Mouse (Mus musculus) CH12.LX (cell line): Measurements from ENCODE around the gene Ugt1a10. TPM values are rescaled to one million over a fixed set of nuclear protein-coding genes. Genes with fewer than 3 reads are reported as not detected.

Experiments
- DNase-seq: peaks from one replicate; pipeline ENCODE4 v3.0.0-alpha.2; 2013; ENCODE audit errors: extremely low read depth
- H3K27ac ChIP-seq: 2 replicates; pipeline ENCODE4 v1.5.1; 2012; ENCODE audit warnings: low read depth, mild to moderate bottlenecking, control low read depth, moderate library complexity; ENCODE audit not compliant: insufficient read depth
- H3K27me3 ChIP-seq: replicated peaks from 2 replicates; pipeline ENCODE3; 2012; ENCODE audit warnings: inconsistent platforms
- H3K36me3 ChIP-seq, 2 experiments: replicated peaks in 1 of 2; 2 replicates each; pipeline versions ENCODE3 to v1.6.1; 2012; ENCODE audit warnings: inconsistent platforms in 1 of 2, low read length in 1 of 2, mild to moderate bottlenecking in 1 of 2, mixed read lengths in 1 of 2, moderate library complexity in 1 of 2; ENCODE audit not compliant: control insufficient read depth in 1 of 2, insufficient read depth in 1 of 2
- H3K4me1 ChIP-seq, 2 experiments: 2 replicates each; pipeline ENCODE4 v1.6.1; 2012; ENCODE audit warnings: inconsistent platforms in 1 of 2, moderate library complexity in 1 of 2; ENCODE audit not compliant: insufficient read depth in 2 of 2, control insufficient read depth in 1 of 2
- H3K4me2 ChIP-seq: 2 replicates; pipeline ENCODE4 v1.6.1; 2012; ENCODE audit warnings: low read depth, mild to moderate bottlenecking, control low read depth; ENCODE audit not compliant: poor library complexity, insufficient read depth, severe bottlenecking
- H3K4me3 ChIP-seq, 3 experiments: fragments of 150-350 bp in 1 of 3; sonication (generic) in 1 of 3; replicated peaks in 1 of 3; 2 replicates each; pipeline versions ENCODE3 to v1.5.1; 2011 to 2012; ENCODE audit warnings: low read depth in 2 of 3, low read length in 2 of 3, mild to moderate bottlenecking in 2 of 3, moderate library complexity in 2 of 3, control low read depth in 1 of 3, improper control_type of control experiment in 1 of 3, inconsistent platforms in 1 of 3, mixed read lengths in 1 of 3; ENCODE audit not compliant: poor library complexity in 1 of 3
- H3K79me2 ChIP-seq: replicated peaks from 2 replicates; pipeline ENCODE4 v1.6.1; 2012; ENCODE audit warnings: mild to moderate bottlenecking, moderate library complexity; ENCODE audit not compliant: control insufficient read depth, poor library complexity, insufficient read depth, severe bottlenecking; ENCODE audit errors: extremely low read depth
- H3K9ac ChIP-seq: 2 replicates; pipeline ENCODE4 v1.6.1; 2012; ENCODE audit warnings: low read depth, mild to moderate bottlenecking, control low read depth, moderate library complexity; ENCODE audit not compliant: insufficient read depth
- H3K9me3 ChIP-seq: replicated peaks from 2 replicates; pipeline ENCODE3; 2012; ENCODE audit warnings: low read length, inconsistent platforms, mixed read lengths
- BHLHE40 ChIP-seq: IDR thresholded peaks from 2 replicates; pipeline ENCODE4 v1.6.1; 2011; ENCODE audit warnings: mild to moderate bottlenecking, low read depth, low read length, improper control_type of control experiment
- CHD1 ChIP-seq: IDR thresholded peaks from 2 replicates; pipeline ENCODE4 v1.6.1; 2012; ENCODE audit warnings: low read depth, low read length, improper control_type of control experiment, inconsistent platforms
- CTCF ChIP-seq, 2 experiments: IDR thresholded peaks in 1 of 2; conservative IDR thresholded peaks in 1 of 2; 2 replicates each; pipeline ENCODE4 v1.5.1; 2011 to 2012; ENCODE audit warnings: low read depth in 2 of 2, low read length in 2 of 2, improper control_type of control experiment in 1 of 2, inconsistent platforms in 1 of 2, mild to moderate bottlenecking in 1 of 2, moderate library complexity in 1 of 2
- E2F4 ChIP-seq: IDR thresholded peaks from 2 replicates; pipeline ENCODE4 v1.6.1; 2011; ENCODE audit warnings: low read depth, low read length, improper control_type of control experiment; ENCODE audit not compliant: insufficient replicate concordance
- ETS1 ChIP-seq: conservative IDR thresholded peaks from 2 replicates; pipeline ENCODE4 v1.6.1; 2012; ENCODE audit warnings: low read depth, mild to moderate bottlenecking, inconsistent platforms, low read length, improper control_type of control experiment, moderate library complexity
- GABPA ChIP-seq: IDR thresholded peaks from 2 replicates; pipeline ENCODE4 v1.6.1; 2012; ENCODE audit warnings: low read depth, low read length, improper control_type of control experiment, inconsistent platforms; ENCODE audit not compliant: insufficient replicate concordance
- HCFC1 ChIP-seq: IDR thresholded peaks from 2 replicates; pipeline ENCODE4 v1.6.1; 2012; ENCODE audit warnings: low read depth, mild to moderate bottlenecking, inconsistent platforms, low read length, improper control_type of control experiment
- JUN ChIP-seq: IDR thresholded peaks from 2 replicates; pipeline ENCODE4 v1.6.1; 2011; ENCODE audit warnings: low read depth, mild to moderate bottlenecking, low read length, improper control_type of control experiment, moderate library complexity; ENCODE audit not compliant: insufficient read depth
- JUND ChIP-seq: conservative IDR thresholded peaks from 2 replicates; pipeline ENCODE4 v1.6.1; 2011; ENCODE audit warnings: low read depth, low read length, improper control_type of control experiment
- MAFK ChIP-seq: IDR thresholded peaks from 2 replicates; pipeline ENCODE4 v1.6.1; 2011; ENCODE audit warnings: low read length, improper control_type of control experiment; ENCODE audit not compliant: insufficient replicate concordance
- MAX ChIP-seq: IDR thresholded peaks from 2 replicates; pipeline ENCODE4 v1.6.1; 2011; ENCODE audit warnings: low read length, improper control_type of control experiment
- MAZ ChIP-seq: IDR thresholded peaks from 2 replicates; pipeline ENCODE4 v1.6.1; 2012; ENCODE audit warnings: low read depth, mild to moderate bottlenecking, inconsistent platforms, low read length, improper control_type of control experiment, moderate library complexity
- MEF2A ChIP-seq: IDR thresholded peaks from 2 replicates; pipeline ENCODE4 v1.6.1; 2014; ENCODE audit warnings: low read depth, mild to moderate bottlenecking, inconsistent platforms, low read length, improper control_type of control experiment, borderline replicate concordance
- PAX5 ChIP-seq: IDR thresholded peaks from 2 replicates; pipeline ENCODE4 v1.6.1; 2012; ENCODE audit warnings: low read length, inconsistent platforms, mixed read lengths
- POLR2A ChIP-seq: IDR thresholded peaks from 2 replicates; pipeline ENCODE4 v1.6.1; 2011; ENCODE audit warnings: low read depth, mild to moderate bottlenecking, improper control_type of control experiment, low read length
- SMC3 ChIP-seq: IDR thresholded peaks from 2 replicates; pipeline ENCODE4 v1.6.1; 2011; ENCODE audit warnings: low read depth, low read length, improper control_type of control experiment
- TBP ChIP-seq: conservative IDR thresholded peaks from 2 replicates; pipeline ENCODE4 v1.6.1; 2011; ENCODE audit warnings: low read depth, low read length, improper control_type of control experiment
- ZMIZ1 ChIP-seq: IDR thresholded peaks from 2 replicates; pipeline ENCODE4 v1.6.1; 2012; ENCODE audit warnings: low read depth, mild to moderate bottlenecking, inconsistent platforms, low read length, improper control_type of control experiment
- dilution Hi-C: fragments of 300-500 bp; cut with MboI; formaldehyde crosslinking; loops from 2 replicates; pipeline ENCODE4 v1.14.3; 2020; ENCODE audit warnings: low sequenced_read_pairs; ENCODE audit not compliant: extremely low pct_unique_long_range_greater_than_20kb, extremely low pct_ligation_motif_present
- in situ Hi-C: fragments of 300-500 bp; cut with MboI; formaldehyde crosslinking; loops from 3 replicates; pipeline ENCODE4 v1.14.3; 2019; ENCODE audit warnings: low sequenced_read_pairs, low pct_ligation_motif_present, low pct_unique_long_range_greater_than_20kb, mixed read lengths
- polyA plus RNA-seq: library from polyadenylated mRNA; unstranded; fragments of >175 nt; gene quantifications from 2 replicates; pipeline ENCODE4 v1.2.1, GENCODE M21; 2012; ENCODE audit warnings: low read depth; ENCODE audit not compliant: insufficient read length
- total RNA-seq, 2 experiments: library from RNA; depleted of rRNA; stranded (reverse); fragments of 300-350 nt in 1 of 2; fragments of >200 nt in 1 of 2; gene quantifications; 2 replicates each; pipeline ENCODE4 v1.2.3; 2012 to 2014

Ugt1a10 gene
- total and polyA plus RNA-seq, 3 experiments, result not detected

- no peaks in the 10 kb centered on the region for H3K36me3 ChIP-seq
- H3K4me1 ChIP-seq, result no peaks in the 10 kb centered on the region
- DNase-seq, result no peak
- no peak overlapping the region for H3K27ac ChIP-seq
- H3K9ac ChIP-seq, result no peak overlapping the region
- H3K27me3 ChIP-seq, result peaks cover 12% of the 10 kb centered on the region
- no peak overlapping the region for H3K4me2 ChIP-seq
- dilution Hi-C loops (no loop called here), in situ Hi-C loops (no loop called here)
- H3K4me3 ChIP-seq, result no peak overlapping the region
- peaks cover 75% of the 10 kb centered on the region for H3K9me3 ChIP-seq
- H3K79me2 ChIP-seq, result no peaks in the 10 kb centered on the region
- TF ChIP-seq ETS1 (no peak), PAX5 (no peak), BHLHE40 (no peak), MAX (no peak), GABPA (no peak), MAZ (no peak)
Observed at GRCm38 (mm10) chr1:88249596-88249995, 194.4 kb downstream of the Ugt1a10 start.

GRCm38 (mm10) chr1:88250023-88250422 lies 194.8 kb downstream of the Ugt1a10 start:
- no peaks in the 10 kb centered on the region for H3K36me3 ChIP-seq
- peaks cover 75% of the 10 kb centered on the region for H3K9me3 ChIP-seq
- H3K79me2 ChIP-seq, result no peaks in the 10 kb centered on the region
- in situ Hi-C loops, result no loop called here
- dilution Hi-C loops, result no loop called here
- no peak for TF ChIP-seq MEF2A
- no peak for TF ChIP-seq CTCF (conservative IDR thresholded peaks at IDR 0.05 in 1 of 2, IDR thresholded peaks at IDR 0.05 in 1 of 2; ENCODE audit: low read depth in 2 of 2, low read length in 2 of 2)
- no peak for TF ChIP-seq JUND
- no peak overlapping the region for H3K9ac ChIP-seq
- no peak overlapping the region for H3K4me3 ChIP-seq
- no peak overlapping the region for H3K27ac ChIP-seq
- H3K27me3 ChIP-seq, result peaks cover 15% of the 10 kb centered on the region
- H3K4me2 ChIP-seq, result no peak overlapping the region
- DNase-seq, result no peak
- no peaks in the 10 kb centered on the region for H3K4me1 ChIP-seq

GRCm38 (mm10) chr1:88253106-88253505 lies 197.9 kb downstream of the Ugt1a10 start:
- peaks cover 78% of the 10 kb centered on the region for H3K9me3 ChIP-seq

More at GRCm38 (mm10) chr1:88253106-88253505, 197.9 kb downstream of the Ugt1a10 start:
- in situ Hi-C loops, result no loop called here
- TF ChIP-seq TBP, result no peak
- TF ChIP-seq CHD1, result no peak
- TF ChIP-seq POLR2A, result no peak
- TF ChIP-seq E2F4, result no peak
- no peak for TF ChIP-seq MAFK
- no peak for TF ChIP-seq JUN
- TF ChIP-seq HCFC1, result no peak
- TF ChIP-seq ZMIZ1, result no peak
- TF ChIP-seq SMC3, result no peak
- Histone ChIP-seq H3K9ac (no peak overlapping the region), H3K79me2 (no peaks in the 10 kb centered on the region), H3K4me2 (no peak overlapping the region), H3K27me3 (peaks cover 13% of the 10 kb centered on the region), H3K4me1 (no peaks in the 10 kb centered on the region), H3K27ac (no peak overlapping the region), H3K36me3 (no peaks in the 10 kb centered on the region), H3K4me3 (no peak overlapping the region)
- DNase-seq, result no peak
- dilution Hi-C loops, result no loop called here
